Mouse (Mus musculus) stomach, embryonic 16.5 days (tissue): ENCODE results near the gene Slc27a3. TPM values are rescaled to one million over a fixed set of nuclear protein-coding genes. Genes with fewer than 3 reads are reported as not detected.
"Not testable (repeated sequence)": the region's sequence is repeated elsewhere in the genome, so short reads cannot be mapped to it uniquely, and the experiment has no call there.

Experiments used
- ATAC-seq: fragments of 200-750 bp; cut with Nextera tagmentation; 2 replicates; pipeline ENCODE4 v1.8.0; 2017; ENCODE audit warnings: moderate number of reproducible peaks, moderate TSS enrichment; ENCODE audit not compliant: insufficient read depth, low FRiP score
- H3K27ac ChIP-seq: fragments of 300-500 bp; sonication (generic); 2 replicates; pipeline ENCODE4 v1.5.1; 2014; ENCODE audit warnings: low read length
- H3K27me3 ChIP-seq: fragments of 300-500 bp; sonication (generic); 2 replicates; pipeline ENCODE4 v1.6.1; 2014; ENCODE audit warnings: low read length, control low read depth, mixed read lengths; ENCODE audit not compliant: control insufficient read depth, insufficient read depth
- H3K36me3 ChIP-seq: fragments of 300-500 bp; sonication (generic); 2 replicates; pipeline ENCODE4 v1.6.1; 2014; ENCODE audit warnings: low read length; ENCODE audit not compliant: control insufficient read depth, insufficient read depth
- H3K4me1 ChIP-seq: fragments of 300-500 bp; sonication (generic); 2 replicates; pipeline ENCODE4 v1.6.1; 2014; ENCODE audit warnings: low read length, control low read depth, mixed read lengths; ENCODE audit not compliant: control insufficient read depth, insufficient read depth
- H3K4me2 ChIP-seq: fragments of 300-500 bp; sonication (generic); 2 replicates; pipeline ENCODE4 v1.6.1; 2014; ENCODE audit warnings: low read depth, low read length, mixed read lengths
- H3K4me3 ChIP-seq: fragments of 300-500 bp; sonication (generic); replicated peaks from 2 replicates; pipeline ENCODE4 v1.5.1; 2014; ENCODE audit warnings: mild to moderate bottlenecking, low read length
- H3K9ac ChIP-seq: fragments of 300-500 bp; sonication (generic); 2 replicates; pipeline ENCODE4 v1.6.1; 2014; ENCODE audit warnings: low read length
- H3K9me3 ChIP-seq: fragments of 300-500 bp; sonication (generic); replicated peaks from 2 replicates; pipeline ENCODE4 v1.6.1; 2016; ENCODE audit warnings: low read length, control low read depth; ENCODE audit not compliant: control insufficient read depth
- WGBS: fragments of 180-500 bp; shearing (Covaris S2); extraction: QIAGEN DNeasy Blood & Tissue Kit; methylation state at CpG from one replicate; pipeline ENCODE4 v1.1.7; 2014; 5-methylcytosine and 5-hydroxymethylcytosine counted together
- polyA plus RNA-seq: library from polyadenylated mRNA; unstranded; fragments of >200 nt; fragmentation: Nextera tagmentation; extraction: Ambion mirVana; gene quantifications from 2 replicates; pipeline ENCODE4 v1.2.1, GENCODE M21; 2015

The Slc27a3 gene
- polyA plus RNA-seq, 1 experiment from 2014 or later: 10.1 TPM

- H3K27me3 ChIP-seq, H3K4me3 ChIP-seq, H3K9me3 ChIP-seq, ATAC-seq, H3K4me1 ChIP-seq, H3K9ac ChIP-seq, H3K4me2 ChIP-seq, H3K27ac ChIP-seq: not testable (repeated sequence)
- peaks cover 19% of the 10 kb centered on the region for H3K36me3 ChIP-seq
- WGBS: 54% methylated on average over 2 of the region's 2 CpGs
These were observed 46.9 kb downstream of the Slc27a3 start for GRCm38 (mm10) chr3:90342853-90343252.

GRCm38 (mm10) chr3:90340177-90340576 is 49.6 kb downstream of the Slc27a3 start:
- Histone ChIP-seq H3K27ac (no peak overlapping the region), H3K4me3 (no peak overlapping the region), H3K4me1 (0 out of 2 replicates have a peak, but pooled peaks cover 2% of the 10 kb centered on the region), H3K9ac (no peak overlapping the region), H3K36me3 (peaks cover 13% of the 10 kb centered on the region), H3K27me3 (no peaks in the 10 kb centered on the region), H3K9me3 (no peaks in the 10 kb centered on the region), H3K4me2 (no peak overlapping the region)
- no peak for ATAC-seq

- Histone ChIP-seq H3K27me3 (no peaks in the 10 kb centered on the region), H3K4me3 (no peak overlapping the region), H3K9me3 (no peaks in the 10 kb centered on the region), H3K27ac (no peak overlapping the region), H3K36me3 (peaks cover 12% of the 10 kb centered on the region), H3K4me1 (0 out of 2 replicates have a peak, but pooled peaks cover 2% of the 10 kb centered on the region), H3K4me2 (no peak overlapping the region), H3K9ac (no peak overlapping the region)
- no peak for ATAC-seq
- 78% methylated on average over 3 of the region's 3 CpGs for WGBS
These were observed 51.5 kb downstream of the Slc27a3 start for GRCm38 (mm10) chr3:90338190-90338589.

- Histone ChIP-seq H3K4me1 (0 out of 2 replicates have a peak, but pooled peaks cover 2% of the 10 kb centered on the region), H3K4me2 (no peak overlapping the region), H3K27me3 (no peaks in the 10 kb centered on the region), H3K36me3 (no peaks in the 10 kb centered on the region), H3K9ac (no peak overlapping the region), H3K9me3 (no peaks in the 10 kb centered on the region), H3K27ac (no peak overlapping the region), H3K4me3 (no peak overlapping the region)
- ATAC-seq: no peak
These were observed 54.2 kb downstream of the Slc27a3 start for GRCm38 (mm10) chr3:90335517-90335916.

Other genes starting within 250 kb of the Slc27a3 start
- gene Rps27, start 176.3 kb downstream of the Slc27a3 start, polyA plus RNA-seq: 1,106 and 1,465 TPM in 2 replicates
- 30.5 and 33.1 TPM in 2 replicates for gene Rab13, start 176.2 kb downstream of the Slc27a3 start, polyA plus RNA-seq
- 92.3 and 104 TPM in 2 replicates for gene Jtb, start 158.3 kb downstream of the Slc27a3 start, polyA plus RNA-seq
- 28.9 and 34.4 TPM in 2 replicates for gene Creb3l4, start 146.4 kb downstream of the Slc27a3 start, polyA plus RNA-seq
- gene Slc39a1, start 141.8 kb downstream of the Slc27a3 start, polyA plus RNA-seq: 101 and 122 TPM in 2 replicates
- 18.2 and 21.1 TPM in 2 replicates for gene Crtc2, start 135.8 kb downstream of the Slc27a3 start, polyA plus RNA-seq
- 3.8 and 4.3 TPM in 2 replicates for gene Dennd4b, start 124.8 kb downstream of the Slc27a3 start, polyA plus RNA-seq
- 8.1 and 8.2 TPM in 2 replicates for gene Gatad2b, start 96.8 kb downstream of the Slc27a3 start, polyA plus RNA-seq
- gene Ints3, start 43.7 kb upstream of the Slc27a3 start, polyA plus RNA-seq: 22.4 and 23.0 TPM in 2 replicates
- 5.9 and 6.4 TPM in 2 replicates for gene Npr1, start 75.9 kb upstream of the Slc27a3 start, polyA plus RNA-seq
- 137 and 147 TPM in 2 replicates for gene Ilf2, start 86.2 kb upstream of the Slc27a3 start, polyA plus RNA-seq
- 77.5 and 79.1 TPM in 2 replicates for gene Snapin, start 101.1 kb upstream of the Slc27a3 start, polyA plus RNA-seq
- 92.7 and 105 TPM in 2 replicates for gene Chtop, start 119.6 kb upstream of the Slc27a3 start, polyA plus RNA-seq
- 85.3 and 99.1 TPM in 2 replicates for gene S100a1, start 124.5 kb upstream of the Slc27a3 start, polyA plus RNA-seq
- 37.3 and 44.1 TPM in 2 replicates for gene S100a13, start 124.5 kb upstream of the Slc27a3 start, polyA plus RNA-seq
- gene S100a14, start 136.9 kb upstream of the Slc27a3 start, polyA plus RNA-seq: 149 and 199 TPM in 2 replicates
- gene S100a16, start 147.3 kb upstream of the Slc27a3 start, polyA plus RNA-seq: 407 and 487 TPM in 2 replicates
- gene S100a3, start 170.6 kb upstream of the Slc27a3 start, polyA plus RNA-seq: 2.6 and 5.0 TPM in 2 replicates
- 0.93 and 1.3 TPM in 2 replicates for gene S100a2, start 200.3 kb upstream of the Slc27a3 start, polyA plus RNA-seq
- not detected in 2 replicates for gene Gm42674, start 212.0 kb upstream of the Slc27a3 start, polyA plus RNA-seq
- 12.5 and 15.1 TPM in 2 replicates for gene S100a4, start 213.8 kb upstream of the Slc27a3 start, polyA plus RNA-seq
- gene S100a5, start 218.6 kb upstream of the Slc27a3 start, polyA plus RNA-seq: 4.5 and 5.2 TPM in 2 replicates
- 820 and 892 TPM in 2 replicates for gene S100a6, start 222.9 kb upstream of the Slc27a3 start, polyA plus RNA-seq